Mouse (Mus musculus) neutrophil, adult 65 days (primary cell): ENCODE results near the gene Ddi1. TPM values are rescaled to one million over a fixed set of nuclear protein-coding genes. Genes with fewer than 3 reads are reported as not detected.

Source experiments
- total RNA-seq: library from RNA; stranded (reverse); gene quantifications from 2 replicates; pipeline ENCODE4 v1.2.4, GENCODE M21; 2023

Gene Ddi1
- total RNA-seq: not detected in 2 replicates

DNA sequence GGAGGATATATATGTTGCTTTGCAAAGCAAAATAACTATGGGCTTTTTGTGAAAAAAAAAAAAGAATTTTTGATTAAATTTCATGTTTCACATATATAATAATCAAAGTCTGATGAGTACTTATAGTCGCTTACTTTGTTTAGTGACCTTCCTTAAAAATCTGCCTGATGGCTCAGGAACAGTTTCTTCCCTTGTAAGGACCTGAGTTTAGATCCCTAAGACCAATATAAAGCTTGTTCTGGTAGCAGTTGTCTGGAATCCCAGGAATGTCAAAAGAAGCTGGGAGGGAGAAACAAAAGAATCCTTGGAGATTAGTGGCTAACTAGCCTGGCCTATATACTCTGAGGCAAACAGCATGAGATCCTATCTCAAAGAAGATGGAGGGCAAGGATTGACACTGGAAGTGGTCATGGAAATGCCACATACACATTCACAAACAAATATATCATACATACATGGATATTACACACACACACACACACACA is at the start of gene Ddi1:
Ddi1 (minus strand) TSS at position 51 of the 485 bp plus-strand sequence.

Other genes with a start within 250 kb of the Ddi1 start
- gene Pdgfd, start 101.3 kb downstream of the Ddi1 start, total RNA-seq: not detected in 2 replicates